Mouse (Mus musculus) gastrocnemius, postnatal 4 days (tissue): ENCODE measurements around the gene Plcb4. TPM values are rescaled to one million over a fixed set of nuclear protein-coding genes. Genes with fewer than 3 reads are reported as not detected.
A peak's percentile ranks its signal among the peaks of the same experiment; 100 is the strongest.

Source experiments
- DNase-seq, 2 experiments: peaks; one replicate each; pipeline ENCODE4 v3.0.0; 2021 to 2022; ENCODE audit warnings: low spot score in 2 of 2, mixed read lengths in 2 of 2
- long read RNA-seq, 2 experiments: library from polyadenylated mRNA; stranded (forward); transcript quantifications; one replicate each; pipeline ENCODE4 v2.0.0; 2021
- total RNA-seq, 2 experiments: library from RNA; stranded (reverse); gene quantifications; 2 replicates each; pipeline ENCODE4 v1.2.3; 2021

Plcb4 gene
- 10 to 100 TPM; 34.1 to 37.2 TPM for total RNA-seq
- long read RNA-seq, experiment 1, partial matches to known transcripts: 1 of 9 reads
- long read RNA-seq, experiment 1, other reads (novel, unspliced or antisense): 8 of 9 reads
- long read RNA-seq, experiment 2, partial matches to known transcripts: 5 of 14 reads
- long read RNA-seq, experiment 2, other reads (novel, unspliced or antisense): 9 of 14 reads

DNA sequence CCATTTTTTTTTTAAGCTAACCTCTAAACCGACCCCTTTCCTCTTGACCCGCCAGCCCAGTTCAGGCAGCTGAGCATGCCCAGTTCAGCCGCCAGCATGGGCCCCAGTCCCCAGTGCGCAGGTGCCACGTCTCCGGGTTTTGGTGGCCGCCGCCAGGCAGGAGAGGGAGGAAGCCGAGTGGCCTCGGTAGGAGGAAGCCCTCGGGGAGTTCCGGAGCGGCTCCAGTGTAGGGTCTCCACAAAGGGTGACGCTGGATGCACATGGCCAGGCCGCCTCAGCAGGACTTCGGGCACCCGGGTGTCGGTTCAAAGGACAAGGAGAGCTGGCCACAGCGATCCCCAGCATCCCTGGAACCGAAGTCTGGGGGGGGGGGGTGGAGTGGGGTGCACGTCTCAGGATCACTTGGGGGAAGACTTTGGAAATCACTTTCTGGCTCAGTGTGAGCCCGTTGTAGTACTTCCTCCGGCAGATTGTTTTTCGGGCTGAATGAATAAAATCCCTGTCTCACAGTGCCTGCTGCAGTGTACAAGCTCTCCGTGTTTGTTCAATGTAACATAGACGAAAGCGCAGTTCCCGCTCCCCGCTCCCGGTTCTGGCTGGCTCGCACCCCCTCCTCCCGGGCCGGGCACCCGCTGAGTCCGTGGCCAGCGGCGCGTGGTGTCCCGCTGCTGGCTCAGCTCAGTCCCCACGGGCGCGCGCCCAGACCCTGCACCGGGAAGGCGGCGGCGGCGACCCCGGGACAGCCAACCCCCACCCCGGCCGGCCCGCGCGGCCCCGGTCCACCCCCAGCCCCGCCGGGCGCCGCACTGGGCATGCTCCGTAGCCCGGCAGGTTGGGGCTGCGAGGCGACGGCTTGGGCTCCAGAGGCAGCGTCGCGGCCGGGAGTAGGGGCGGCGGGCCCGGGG lies at the start of gene Plcb4:
Gene Plcb4 (plus strand): TSS at position 526 of the 905 bp plus-strand sequence.
- peak; percentile 64 to 80 for DNase-seq

DNA sequence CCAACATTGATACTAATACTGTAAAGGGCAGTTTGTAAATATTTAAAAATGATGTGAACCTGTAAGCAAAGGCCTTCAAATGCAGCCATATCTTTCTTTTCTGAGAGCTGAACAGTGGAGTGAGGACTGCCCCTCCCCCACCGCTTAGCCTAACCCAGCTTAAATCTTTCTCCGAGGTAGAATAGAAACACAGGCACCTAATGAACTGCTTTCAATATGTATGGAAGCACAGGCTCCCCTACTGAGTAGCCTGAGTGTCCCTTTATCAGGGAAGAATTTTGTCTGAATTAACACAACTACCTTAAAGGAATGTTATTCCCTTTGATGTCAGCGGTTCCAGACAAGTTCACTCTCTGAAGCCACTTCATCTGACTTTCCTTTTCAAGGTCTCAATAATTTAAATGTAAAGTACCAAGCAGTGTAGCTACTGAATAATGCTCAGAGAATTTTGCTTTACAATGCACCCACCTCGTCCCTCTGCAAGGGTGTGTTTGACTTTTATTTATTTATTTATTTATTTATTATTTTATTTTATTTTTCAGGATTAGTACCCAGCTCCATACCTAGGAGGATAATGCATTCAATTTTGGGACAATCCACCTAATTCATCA lies 44.1 kb upstream of the Plcb4 start:
- DNase-seq: no peak

DNA sequence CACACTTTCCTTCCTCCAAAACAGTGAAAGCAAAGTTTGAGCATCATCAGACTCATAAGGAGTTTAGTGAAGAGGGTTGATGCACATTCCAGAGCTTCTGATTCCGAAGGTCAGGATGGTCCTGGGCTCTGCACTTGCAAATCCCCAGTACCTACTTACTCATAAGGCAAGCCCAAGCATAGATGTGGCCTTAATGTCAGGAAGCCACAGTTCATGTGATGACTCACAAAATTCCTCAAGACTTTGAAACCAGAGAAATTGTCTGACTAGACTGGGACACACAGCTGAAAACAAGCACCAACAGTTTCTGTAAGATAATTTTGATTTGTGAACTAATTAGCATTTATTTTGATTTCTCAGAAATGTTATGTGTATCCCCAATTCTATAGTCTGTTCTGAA lies 42.7 kb upstream of the Plcb4 start:
- no peak for DNase-seq

DNA sequence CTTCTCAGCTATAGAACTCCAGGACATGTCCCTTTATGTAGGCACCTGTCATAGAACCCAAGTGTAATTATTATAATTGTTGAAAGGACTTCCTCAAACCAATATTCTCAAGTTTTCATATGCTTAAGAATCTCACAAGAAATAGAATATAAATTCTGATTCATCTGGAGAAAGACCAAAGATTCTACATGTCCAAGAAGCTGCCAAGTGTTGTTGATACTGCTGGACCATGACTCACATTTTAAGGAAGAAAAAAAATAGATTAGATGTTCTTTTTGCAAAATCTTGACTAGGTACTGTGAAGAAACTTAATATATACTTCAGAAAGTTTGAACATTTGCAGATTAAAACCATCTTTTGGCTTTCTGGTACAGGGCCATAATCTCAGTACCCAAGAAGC lies 40.3 kb upstream of the Plcb4 start:
- DNase-seq: no peak

DNA sequence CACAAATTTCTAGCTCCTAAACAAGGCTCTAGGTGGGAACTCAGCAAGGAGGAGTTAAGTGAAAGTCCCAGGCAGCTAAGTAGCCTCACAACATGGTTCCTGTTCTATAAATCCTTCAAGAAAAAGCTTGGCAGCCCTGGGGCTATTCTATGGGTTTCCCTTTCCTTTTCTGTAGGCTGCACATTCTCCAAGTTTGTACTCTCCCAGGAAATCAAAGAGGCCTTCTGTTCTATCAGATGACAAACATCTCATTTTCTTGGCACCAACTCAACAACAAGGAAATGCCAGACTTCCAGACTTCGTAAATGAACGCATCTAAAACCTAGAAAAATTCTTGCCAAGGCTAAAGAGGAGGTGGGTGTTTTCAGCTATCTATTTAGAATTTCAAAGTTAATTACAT lies 38.9 kb upstream of the Plcb4 start:
- no peak for DNase-seq

DNA sequence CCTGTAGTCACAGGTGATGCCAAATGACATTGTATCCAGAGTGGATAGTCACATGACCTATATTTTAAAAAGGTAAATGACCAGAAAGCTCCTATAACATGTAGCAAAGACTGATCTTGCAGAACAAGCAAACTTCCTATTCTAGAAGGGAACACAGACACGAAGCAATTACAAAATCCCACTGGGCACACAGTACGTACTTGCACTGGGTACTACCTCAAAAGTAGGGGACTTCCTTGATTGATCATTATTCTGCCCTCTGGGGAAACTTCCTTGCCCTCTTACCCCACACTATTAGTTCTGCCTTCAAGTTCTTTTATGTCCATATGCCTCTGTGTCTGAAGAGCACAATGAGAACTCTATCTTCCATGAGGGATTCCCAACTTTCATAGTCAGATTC lies 31.0 kb upstream of the Plcb4 start:
- no peak for DNase-seq

DNA sequence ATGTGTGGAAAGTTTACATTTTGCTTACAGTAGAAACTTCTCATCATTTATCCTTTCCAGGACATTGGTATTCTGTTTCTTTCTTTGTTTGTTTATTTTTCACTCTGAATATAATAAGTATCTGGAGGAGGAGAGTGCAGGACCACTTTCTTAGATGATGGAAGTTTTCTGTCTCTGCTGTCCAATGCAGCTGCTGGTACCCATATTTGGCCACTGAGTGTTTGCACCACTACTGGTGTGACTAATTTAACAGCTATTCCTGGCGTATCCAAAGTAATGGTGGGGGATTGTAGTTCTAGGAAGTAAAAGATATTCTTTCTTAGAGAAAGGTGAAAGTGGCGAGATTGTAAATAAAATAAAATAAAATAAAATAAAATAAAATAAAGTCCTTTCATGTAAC lies 21.6 kb upstream of the Plcb4 start:
- no peak for DNase-seq

DNA sequence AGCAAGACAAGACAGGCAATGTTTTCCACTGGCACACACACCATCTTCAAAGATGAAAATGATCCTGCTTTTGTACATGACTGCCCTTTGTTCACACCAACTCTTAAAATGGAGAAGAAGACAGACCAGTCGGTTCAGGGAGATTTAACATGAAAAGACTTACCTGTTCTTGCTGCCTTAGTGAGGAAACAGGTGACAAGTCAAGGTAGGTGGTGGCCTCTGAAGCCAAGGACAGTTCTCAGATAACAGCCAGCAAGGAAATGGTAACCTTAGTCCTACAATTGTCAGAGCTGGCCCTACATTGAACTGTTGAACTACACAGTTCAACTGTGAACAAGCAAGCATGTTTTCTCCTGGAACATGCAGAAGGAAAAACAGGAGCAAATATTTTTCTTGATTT lies 17.8 kb upstream of the Plcb4 start:
- DNase-seq: no peak

DNA sequence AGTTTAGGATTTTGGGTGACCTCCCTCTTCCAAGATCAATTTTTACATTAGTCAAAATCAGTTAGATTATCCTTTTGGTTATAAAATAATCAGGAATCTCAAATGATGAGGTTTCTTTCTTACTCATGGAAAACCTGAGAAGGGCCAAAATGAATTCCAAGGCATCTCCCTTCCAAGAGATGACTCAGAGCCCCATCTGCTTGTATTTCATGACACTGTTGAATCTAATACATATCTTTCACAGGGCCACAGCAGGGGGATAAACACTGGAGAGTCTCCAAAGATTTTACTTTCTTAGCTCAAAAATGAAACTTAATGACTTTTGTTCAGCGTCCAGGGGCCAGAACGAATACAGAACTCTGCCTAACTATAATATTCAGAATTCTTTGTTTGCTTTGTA lies 17.2 kb upstream of the Plcb4 start:
- DNase-seq: peak in 1 of 2 experiments; percentile 23

DNA sequence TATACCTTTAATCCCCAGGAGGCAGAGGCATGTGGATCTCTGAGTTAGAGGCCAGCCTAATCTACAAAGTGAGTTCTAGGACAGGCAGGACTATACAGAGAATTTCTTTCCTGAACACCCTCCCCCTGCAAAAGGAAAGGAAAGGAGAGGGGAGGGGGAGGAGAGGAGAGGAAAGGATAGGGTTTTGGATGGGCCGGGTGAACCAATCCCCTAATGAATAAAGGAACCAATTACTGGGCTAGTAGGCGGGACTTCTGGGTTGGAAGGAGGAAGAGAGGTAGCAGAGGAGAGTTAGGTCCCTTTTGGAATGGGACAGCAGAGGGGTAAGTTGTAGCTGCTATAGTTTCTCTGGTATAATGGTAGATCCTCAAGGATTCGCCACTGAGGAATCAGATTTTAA lies 12.6 kb upstream of the Plcb4 start:
- no peak for DNase-seq

DNA sequence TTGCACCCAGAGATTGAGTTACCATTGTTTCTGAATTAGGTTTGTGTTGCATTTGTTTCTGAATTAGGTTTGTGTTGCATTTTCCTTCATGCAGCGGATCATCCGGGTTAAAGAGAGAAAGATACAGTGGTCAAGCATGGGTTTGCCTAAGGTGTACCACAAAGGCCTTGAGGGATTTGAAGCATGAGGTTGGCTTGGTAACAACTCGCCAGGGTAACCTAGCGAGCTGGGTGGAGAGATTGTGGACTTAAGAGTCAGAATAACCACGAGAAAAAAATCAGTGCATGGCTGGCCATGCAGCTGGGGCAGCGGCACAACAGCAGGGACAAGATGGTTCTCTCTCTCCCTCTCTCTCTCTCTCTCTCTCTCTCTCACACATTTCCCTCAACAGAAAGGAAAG lies 12.2 kb upstream of the Plcb4 start:
- DNase-seq: no peak

DNA sequence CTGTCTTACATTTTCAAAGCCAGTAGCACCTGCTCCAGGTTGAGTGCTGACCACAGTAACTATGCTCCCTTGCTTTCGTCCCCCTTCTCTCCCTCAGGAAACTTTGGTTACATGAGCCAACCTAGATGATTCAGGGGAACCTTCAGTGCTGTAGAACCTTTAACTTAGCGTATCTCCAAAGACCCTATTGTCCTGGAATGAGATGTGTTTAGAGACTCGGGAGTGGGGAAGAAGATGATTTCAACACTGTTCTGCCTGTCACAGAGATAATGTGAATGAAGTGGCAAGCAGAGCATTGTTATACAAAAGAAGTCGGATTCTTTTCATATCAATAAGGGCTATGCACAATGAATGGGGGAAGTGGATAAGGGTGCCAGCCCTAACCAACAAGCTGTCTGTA lies 10.8 kb upstream of the Plcb4 start:
- DNase-seq: no peak

DNA sequence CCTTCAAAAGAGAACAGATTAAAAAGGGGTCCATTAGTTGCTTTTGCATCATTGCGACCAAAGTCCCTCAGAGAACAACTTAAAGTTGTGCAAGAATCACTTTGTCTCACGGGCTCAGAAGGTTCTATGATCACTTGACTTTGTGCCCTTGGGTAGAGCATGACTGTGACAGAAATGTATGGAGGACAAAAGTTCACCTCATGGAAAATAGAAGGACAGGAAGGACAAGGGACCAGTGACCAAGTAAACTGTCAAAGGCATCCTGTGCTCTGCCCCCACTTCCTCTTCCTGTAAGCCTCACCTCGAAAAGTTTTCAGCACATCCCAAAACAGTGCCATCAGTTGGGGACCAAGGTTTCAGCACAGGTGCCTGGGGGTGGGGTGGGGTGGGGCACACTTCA lies 7.9 kb upstream of the Plcb4 start:
- no peak for DNase-seq

DNA sequence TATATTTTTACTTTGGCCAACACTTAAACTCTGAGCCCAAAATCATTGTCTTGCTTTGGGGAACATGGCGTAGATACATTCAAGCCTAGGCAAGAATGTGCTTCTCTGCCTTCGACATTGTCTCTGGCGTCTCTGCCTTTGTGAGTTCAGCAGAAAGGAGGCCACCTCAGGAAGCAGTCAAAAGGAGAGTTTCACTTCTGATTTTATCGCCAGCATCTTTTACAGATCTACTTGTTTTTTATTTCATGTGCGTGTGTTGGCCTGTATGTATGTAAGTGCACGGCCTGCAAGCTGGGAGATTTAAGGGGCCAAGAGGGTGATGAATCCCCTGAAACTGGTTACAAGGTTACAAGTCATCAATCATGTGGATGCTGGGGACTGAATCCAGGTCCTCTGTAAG lies 6.8 kb upstream of the Plcb4 start:
- DNase-seq: no peak

DNA sequence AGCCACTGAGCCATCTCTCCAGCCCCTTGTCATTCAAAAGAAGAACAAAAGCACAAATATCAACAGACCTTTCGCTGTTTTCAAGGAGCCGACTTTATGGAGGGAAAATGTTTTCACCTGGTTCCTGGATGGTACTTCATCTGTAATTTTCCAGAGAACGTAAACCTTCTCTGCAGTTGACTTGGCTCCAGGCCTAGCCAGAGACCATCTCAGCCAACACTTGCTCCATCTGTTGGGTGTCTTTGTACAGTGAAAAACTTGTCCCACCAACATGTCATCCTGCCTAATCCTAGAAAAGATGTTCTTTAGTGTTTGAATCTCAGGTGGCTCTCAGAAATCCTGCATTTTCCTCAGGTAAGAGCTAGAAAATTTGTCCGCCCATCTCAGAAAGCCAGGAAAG lies 6.4 kb upstream of the Plcb4 start:
- DNase-seq: no peak

DNA sequence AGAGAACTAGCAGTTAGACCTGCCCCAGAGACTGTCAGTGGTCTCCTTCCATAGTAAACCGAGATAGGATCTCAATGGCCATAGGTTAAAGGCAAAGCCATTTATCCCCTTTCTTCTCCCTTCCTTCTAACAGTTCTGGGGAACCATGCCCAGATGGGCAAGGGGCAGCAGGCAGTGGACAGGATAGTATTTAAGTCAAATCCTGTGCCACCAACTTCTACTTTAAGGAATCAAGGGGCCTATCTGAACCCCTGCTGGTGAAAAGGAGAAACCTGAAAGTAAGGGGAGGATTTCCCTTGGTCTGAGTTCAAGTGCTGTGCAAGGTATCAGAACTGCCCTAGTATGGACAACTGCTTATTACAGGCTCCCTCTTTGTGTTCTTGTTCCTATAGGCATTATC lies 2.9 kb upstream of the Plcb4 start:
- no peak for DNase-seq

DNA sequence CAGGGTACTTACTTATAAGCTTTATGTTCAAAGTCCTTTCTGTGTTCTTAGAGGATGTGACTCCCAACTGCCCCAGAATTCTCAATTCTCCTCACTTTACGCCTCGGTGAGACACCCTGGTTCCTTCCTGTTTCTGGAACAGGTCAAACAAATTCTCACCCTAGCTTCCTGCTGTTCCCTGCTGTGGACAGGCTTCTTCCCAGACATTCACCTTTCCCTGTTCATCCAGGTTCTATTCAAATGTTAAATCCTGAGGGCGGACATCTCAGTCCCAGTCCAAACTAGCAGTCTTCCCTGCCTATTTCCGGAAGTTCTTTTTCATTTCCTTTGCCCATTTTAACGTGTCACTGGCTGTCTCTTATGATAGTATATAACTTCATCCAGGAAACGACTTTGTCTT lies 2.2 kb upstream of the Plcb4 start:
- DNase-seq: no peak

DNA sequence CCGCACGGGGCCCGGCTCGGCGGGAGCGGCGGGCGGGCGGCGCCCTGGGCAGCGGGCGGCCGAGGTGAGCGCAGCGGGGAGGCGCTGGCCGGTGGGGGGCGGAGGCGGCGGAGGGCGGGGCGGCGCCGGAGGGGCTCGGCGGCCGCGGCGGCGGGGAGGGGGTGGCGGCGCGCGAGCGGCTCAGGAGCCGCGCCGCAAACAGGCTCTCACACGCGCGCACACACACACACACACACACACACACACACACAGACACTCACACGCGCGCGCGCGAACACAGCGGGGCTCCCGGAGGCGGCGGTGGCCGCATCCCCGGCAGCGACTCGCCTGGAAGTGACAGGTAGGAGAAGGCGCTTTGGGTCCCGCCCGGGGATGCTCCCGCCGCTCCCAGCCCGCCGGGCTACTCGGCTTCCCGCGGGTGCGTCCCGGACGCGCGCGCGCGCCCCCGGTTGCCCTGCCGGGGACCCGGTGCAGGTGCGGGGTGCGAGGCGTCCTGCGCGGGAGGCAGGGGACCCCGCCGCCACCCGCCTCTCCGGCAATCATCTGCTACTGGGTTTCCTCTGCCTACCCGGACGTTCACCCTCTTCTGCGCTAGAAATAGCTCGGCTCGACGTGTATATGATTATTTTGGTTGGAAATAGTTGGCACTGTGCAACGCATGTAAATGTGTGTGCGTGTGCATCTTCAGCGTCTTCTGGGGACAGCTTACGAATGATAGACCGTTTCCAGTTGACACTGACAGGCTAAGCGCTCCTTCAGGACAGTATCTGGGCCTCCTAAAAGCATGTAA lies 775 bp downstream of the Plcb4 start:
- DNase-seq: peak; percentile 58 to 65

DNA sequence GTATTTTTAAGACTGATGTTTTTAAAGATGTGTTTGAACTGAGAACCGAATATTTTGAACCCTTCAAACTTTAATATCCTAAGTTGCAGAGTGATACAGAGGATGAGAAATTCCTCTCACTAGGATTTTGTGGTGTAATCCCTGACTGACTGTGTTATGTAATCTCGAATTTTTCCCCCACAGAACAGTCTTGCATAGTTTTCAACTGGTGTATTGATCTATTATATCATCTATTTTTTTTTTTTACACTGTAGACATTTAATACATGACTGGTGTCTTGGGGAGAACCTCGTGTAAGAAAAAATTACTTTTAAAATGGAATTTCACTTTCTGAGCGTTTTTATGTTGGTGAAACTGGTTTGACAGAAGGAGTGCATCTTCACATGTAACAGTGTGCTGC lies 2.0 kb downstream of the Plcb4 start:
- no peak for DNase-seq

DNA sequence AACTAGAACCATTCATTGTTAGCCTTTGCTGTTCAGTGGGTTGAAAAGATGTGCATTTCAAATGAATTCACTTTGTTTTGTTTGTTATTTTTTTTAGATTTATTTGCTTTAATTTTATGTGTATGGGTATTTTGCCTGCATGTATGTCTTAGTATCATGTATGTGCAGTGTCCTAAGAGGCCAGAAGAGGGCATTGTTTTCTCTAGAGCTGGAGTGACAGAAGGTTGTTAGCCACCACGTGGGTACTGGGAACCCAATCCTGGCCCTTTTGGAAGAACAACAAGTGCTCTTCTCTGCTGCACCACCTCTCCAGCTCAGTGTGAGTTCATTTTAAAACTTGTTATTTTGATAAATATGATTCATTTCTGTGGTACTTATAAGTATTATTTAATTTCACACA lies 5.0 kb downstream of the Plcb4 start:
- DNase-seq: no peak

DNA sequence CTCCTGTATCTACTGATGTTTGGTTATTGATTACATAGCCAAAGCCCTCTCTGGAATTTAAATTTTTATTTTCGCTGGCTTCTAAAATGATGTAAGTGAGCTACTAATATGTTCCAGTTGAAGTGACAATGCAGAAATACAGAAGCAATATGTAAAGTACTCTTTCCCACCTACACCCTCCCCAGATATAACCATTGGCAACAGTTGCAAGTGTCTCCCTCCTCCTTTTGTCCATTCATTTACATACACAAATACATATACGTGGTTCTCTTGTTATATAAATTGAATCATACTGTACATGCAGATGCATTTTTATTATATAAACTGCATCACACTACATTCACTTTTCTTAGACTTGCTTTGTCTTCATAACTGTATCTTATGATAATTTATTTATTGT lies 8.7 kb downstream of the Plcb4 start:
- DNase-seq: no peak
